In genomic region chr17:30549899-30550773, GRCm38 (mm10) we compare ENCODE assay signal across 11 mouse cellular contexts. TPM values are rescaled to one million over a fixed set of nuclear protein-coding genes. Genes with fewer than 3 reads are reported as not detected.
DNase-seq lines count a peak whose midpoint lies in the region; ATAC-seq and TF ChIP-seq lines count a peak whose summit lies in the region.
"Had no signal": no experiment of that assay in that cellular context is flagged by ENCODE, and none has a peak within 500 bp of the region (broad histone marks: within the 10 kb centered on the region; RNA-seq: fewer than 3 reads in every experiment).

No protein-coding gene starts in this region.

- peak; percentile 26 to 44 for DNase-seq in heart, postnatal 10 days
- no peak for DNase-seq in heart, postnatal 4 days
- DNase-seq in lung, adult 2 months, result peak; percentile 27
- DNase-seq in lung, postnatal 10 days, result no peak
- DNase-seq in embryonic facial prominence, embryonic 14.5 days (ENCODE audit: low spot score), result peak; percentile 25
- DNase-seq in liver, embryonic 13.5 days, result no peak
- no peak for DNase-seq in neural tube, embryonic 10.5 days (ENCODE audit: extremely low spot score, low spot score)
- DNase-seq: cerebellum, adult 9-10 months; kidney, postnatal 36 days had no signal

- peaks cover 3% of the 10 kb centered on the region for H3K4me1 ChIP-seq in lung, adult 2 months (ENCODE audit: control insufficient read depth, insufficient read depth, low read length)
- H3K4me1 ChIP-seq in embryonic facial prominence, embryonic 14.5 days (ENCODE audit: control insufficient read depth, insufficient read depth, low read length), result peaks cover 7% of the 10 kb centered on the region
- H3K4me1 ChIP-seq in liver, embryonic 13.5 days (replicated peaks), result peaks cover 20% of the 10 kb centered on the region

- H3K4me2 ChIP-seq in embryonic facial prominence, embryonic 14.5 days (ENCODE audit: low read depth, low read length), result no peak overlapping the region
- no peak overlapping the region for H3K4me2 ChIP-seq in liver, embryonic 13.5 days
- H3K4me2 ChIP-seq: hindbrain, embryonic 14.5 days had no signal

- no peak overlapping the region for H3K9ac ChIP-seq in embryonic facial prominence, embryonic 14.5 days (ENCODE audit: low read depth, low read length)
- no peak overlapping the region for H3K9ac ChIP-seq in liver, embryonic 13.5 days
- H3K9ac ChIP-seq: hindbrain, embryonic 14.5 days had no signal

- no peaks in the 10 kb centered on the region for H3K27me3 ChIP-seq in embryonic facial prominence, embryonic 14.5 days (replicated peaks; ENCODE audit: control insufficient read depth, insufficient read depth, low read length)
- no peaks in the 10 kb centered on the region for H3K27me3 ChIP-seq in liver, embryonic 13.5 days

- TF ChIP-seq CTCF in lung, adult 2 months (IDR thresholded peaks at IDR 0.05; ENCODE audit: insufficient read depth, low read length), result no peak

- H3K36me3 ChIP-seq in embryonic facial prominence, embryonic 14.5 days (ENCODE audit: control insufficient read depth, insufficient read depth, low read length), result no peaks in the 10 kb centered on the region
- H3K36me3 ChIP-seq in liver, embryonic 13.5 days, result no peaks in the 10 kb centered on the region

- 0 out of 2 replicates have a peak overlapping the region, but pooled peaks have one; percentile 52 for H3K27ac ChIP-seq in embryonic facial prominence, embryonic 14.5 days (replicated peaks; ENCODE audit: low read depth, low read length)
- H3K27ac ChIP-seq in liver, embryonic 13.5 days, result peak overlapping the region; percentile 29; the same call in 1 of the 2 replicates
- H3K27ac ChIP-seq: hindbrain, embryonic 14.5 days had no signal

- intact Hi-C loops in heart, postnatal 10 days (cut with DNase I), result no loop called here

- 53% methylated on average over 9 of the region's 9 CpGs for WGBS in lung, adult 2 months
- 41% methylated on average over 9 of the region's 9 CpGs for WGBS in embryonic facial prominence, embryonic 14.5 days
- WGBS in liver, embryonic 13.5 days (ENCODE audit: insufficient replicate concordance), result 47% methylated on average over 9 of the region's 9 CpGs

- TF ChIP-seq POLR2A in lung, adult 2 months (IDR thresholded peaks at IDR 0.05; ENCODE audit: borderline replicate concordance, extremely low read depth, low read depth, low read length), result no peak

- no peak overlapping the region for H3K4me3 ChIP-seq in lung, adult 2 months (replicated peaks; ENCODE audit: extremely low read depth, low read depth, low read length)
- no peak overlapping the region for H3K4me3 ChIP-seq in embryonic facial prominence, embryonic 14.5 days (ENCODE audit: low read depth, low read length)
- H3K4me3 ChIP-seq in liver, embryonic 13.5 days (replicated peaks), result no peak overlapping the region

- no peak for ATAC-seq in embryonic facial prominence, embryonic 14.5 days (ENCODE audit: low read depth)
- ATAC-seq in liver, embryonic 13.5 days (ENCODE audit: low read depth), result no peak
- ATAC-seq: activated CD4-positive, CD25-positive, alpha-beta regulatory T cell, adult 4 months had no signal

- no peaks in the 10 kb centered on the region for H3K9me3 ChIP-seq in embryonic facial prominence, embryonic 14.5 days (ENCODE audit: control insufficient read depth, low read length)
- H3K9me3 ChIP-seq in liver, embryonic 13.5 days (replicated peaks), result no peaks in the 10 kb centered on the region

RNA-seq across cellular contexts. Expression of gene Btbd9, which starts 26.2 kb away (rescaled TPM):
- total RNA-seq in heart, postnatal 10 days (2021), result 10 to 100 TPM; 30.9 to 34.0 TPM
- total RNA-seq in heart, postnatal 4 days (2021), result 10 to 100 TPM; 40.6 to 40.9 TPM
- 18.9 and 24.2 TPM in 2 replicates for polyA plus RNA-seq in lung, adult 2 months (2012; rRNA removed)
- 38.0 and 52.7 TPM in 2 replicates for polyA plus RNA-seq in embryonic facial prominence, embryonic 14.5 days (2014; fragmentation: Nextera tagmentation; extraction: Ambion mirVana)
- polyA plus RNA-seq in liver, embryonic 13.5 days (2015; fragmentation: Nextera tagmentation; extraction: Ambion mirVana), result 14.5 and 15.2 TPM in 2 replicates

Comparison
In these comparisons a context has a peak if more than half of its experiments do, and no peak if none do; other contexts are left out.
1. DNase-seq: peak in heart, postnatal 10 days (2 of 2), lung, adult 2 months (single experiment) and embryonic facial prominence, embryonic 14.5 days (single experiment); none in heart, postnatal 4 days (single experiment), lung, postnatal 10 days (single experiment), liver, embryonic 13.5 days (single experiment) and neural tube, embryonic 10.5 days (single experiment).